Mouse (Mus musculus) CH12.LX (cell line): ENCODE results near the gene Plcb1. TPM values are rescaled to one million over a fixed set of nuclear protein-coding genes. Genes with fewer than 3 reads are reported as not detected.

Experiments
- DNase-seq: peaks from one replicate; pipeline ENCODE4 v3.0.0-alpha.2; 2013; ENCODE audit errors: extremely low read depth
- H3K27ac ChIP-seq: 2 replicates; pipeline ENCODE4 v1.5.1; 2012; ENCODE audit warnings: low read depth, mild to moderate bottlenecking, control low read depth, moderate library complexity; ENCODE audit not compliant: insufficient read depth
- H3K27me3 ChIP-seq: replicated peaks from 2 replicates; pipeline ENCODE3; 2012; ENCODE audit warnings: inconsistent platforms
- H3K36me3 ChIP-seq, 2 experiments: replicated peaks in 1 of 2; 2 replicates each; pipeline versions ENCODE3 to v1.6.1; 2012; ENCODE audit warnings: inconsistent platforms in 1 of 2, low read length in 1 of 2, mild to moderate bottlenecking in 1 of 2, mixed read lengths in 1 of 2, moderate library complexity in 1 of 2; ENCODE audit not compliant: control insufficient read depth in 1 of 2, insufficient read depth in 1 of 2
- H3K4me1 ChIP-seq, 2 experiments: 2 replicates each; pipeline ENCODE4 v1.6.1; 2012; ENCODE audit warnings: inconsistent platforms in 1 of 2, moderate library complexity in 1 of 2; ENCODE audit not compliant: insufficient read depth in 2 of 2, control insufficient read depth in 1 of 2
- H3K4me2 ChIP-seq: 2 replicates; pipeline ENCODE4 v1.6.1; 2012; ENCODE audit warnings: low read depth, mild to moderate bottlenecking, control low read depth; ENCODE audit not compliant: poor library complexity, insufficient read depth, severe bottlenecking
- H3K4me3 ChIP-seq, 3 experiments: fragments of 150-350 bp in 1 of 3; sonication (generic) in 1 of 3; replicated peaks in 1 of 3; 2 replicates each; pipeline versions ENCODE3 to v1.5.1; 2011 to 2012; ENCODE audit warnings: low read depth in 2 of 3, low read length in 2 of 3, mild to moderate bottlenecking in 2 of 3, moderate library complexity in 2 of 3, control low read depth in 1 of 3, improper control_type of control experiment in 1 of 3, inconsistent platforms in 1 of 3, mixed read lengths in 1 of 3; ENCODE audit not compliant: poor library complexity in 1 of 3
- H3K79me2 ChIP-seq: replicated peaks from 2 replicates; pipeline ENCODE4 v1.6.1; 2012; ENCODE audit warnings: mild to moderate bottlenecking, moderate library complexity; ENCODE audit not compliant: control insufficient read depth, poor library complexity, insufficient read depth, severe bottlenecking; ENCODE audit errors: extremely low read depth
- H3K9ac ChIP-seq: 2 replicates; pipeline ENCODE4 v1.6.1; 2012; ENCODE audit warnings: low read depth, mild to moderate bottlenecking, control low read depth, moderate library complexity; ENCODE audit not compliant: insufficient read depth
- H3K9me3 ChIP-seq: replicated peaks from 2 replicates; pipeline ENCODE3; 2012; ENCODE audit warnings: low read length, inconsistent platforms, mixed read lengths
- BHLHE40 ChIP-seq: IDR thresholded peaks from 2 replicates; pipeline ENCODE4 v1.6.1; 2011; ENCODE audit warnings: mild to moderate bottlenecking, low read depth, low read length, improper control_type of control experiment
- CHD1 ChIP-seq: IDR thresholded peaks from 2 replicates; pipeline ENCODE4 v1.6.1; 2012; ENCODE audit warnings: low read depth, low read length, improper control_type of control experiment, inconsistent platforms
- CTCF ChIP-seq, 2 experiments: IDR thresholded peaks in 1 of 2; conservative IDR thresholded peaks in 1 of 2; 2 replicates each; pipeline ENCODE4 v1.5.1; 2011 to 2012; ENCODE audit warnings: low read depth in 2 of 2, low read length in 2 of 2, improper control_type of control experiment in 1 of 2, inconsistent platforms in 1 of 2, mild to moderate bottlenecking in 1 of 2, moderate library complexity in 1 of 2
- E2F4 ChIP-seq: IDR thresholded peaks from 2 replicates; pipeline ENCODE4 v1.6.1; 2011; ENCODE audit warnings: low read depth, low read length, improper control_type of control experiment; ENCODE audit not compliant: insufficient replicate concordance
- ELF1 ChIP-seq: IDR thresholded peaks from 2 replicates; pipeline ENCODE4 v1.6.1; 2014; ENCODE audit warnings: low read depth, mild to moderate bottlenecking, inconsistent platforms, low read length, improper control_type of control experiment
- EP300 ChIP-seq: IDR thresholded peaks from 2 replicates; pipeline ENCODE4 v1.6.1; 2011; ENCODE audit warnings: low read length, improper control_type of control experiment
- ETS1 ChIP-seq: conservative IDR thresholded peaks from 2 replicates; pipeline ENCODE4 v1.6.1; 2012; ENCODE audit warnings: low read depth, mild to moderate bottlenecking, inconsistent platforms, low read length, improper control_type of control experiment, moderate library complexity
- GABPA ChIP-seq: IDR thresholded peaks from 2 replicates; pipeline ENCODE4 v1.6.1; 2012; ENCODE audit warnings: low read depth, low read length, improper control_type of control experiment, inconsistent platforms; ENCODE audit not compliant: insufficient replicate concordance
- JUND ChIP-seq: conservative IDR thresholded peaks from 2 replicates; pipeline ENCODE4 v1.6.1; 2011; ENCODE audit warnings: low read depth, low read length, improper control_type of control experiment
- KAT2A ChIP-seq: IDR thresholded peaks from 2 replicates; pipeline ENCODE4 v1.6.1; 2012; ENCODE audit warnings: low read length, improper control_type of control experiment, inconsistent platforms; ENCODE audit not compliant: insufficient replicate concordance
- MAX ChIP-seq: IDR thresholded peaks from 2 replicates; pipeline ENCODE4 v1.6.1; 2011; ENCODE audit warnings: low read length, improper control_type of control experiment
- MAZ ChIP-seq: IDR thresholded peaks from 2 replicates; pipeline ENCODE4 v1.6.1; 2012; ENCODE audit warnings: low read depth, mild to moderate bottlenecking, inconsistent platforms, low read length, improper control_type of control experiment, moderate library complexity
- MEF2A ChIP-seq: IDR thresholded peaks from 2 replicates; pipeline ENCODE4 v1.6.1; 2014; ENCODE audit warnings: low read depth, mild to moderate bottlenecking, inconsistent platforms, low read length, improper control_type of control experiment, borderline replicate concordance
- MXI1 ChIP-seq: IDR thresholded peaks from 2 replicates; pipeline ENCODE4 v1.6.1; 2011; ENCODE audit warnings: mild to moderate bottlenecking, low read depth, low read length, improper control_type of control experiment
- MYC ChIP-seq: IDR thresholded peaks from 2 replicates; pipeline ENCODE4 v1.6.1; 2011; ENCODE audit warnings: low read depth, mild to moderate bottlenecking, improper control_type of control experiment, low read length
- NELFE ChIP-seq: IDR thresholded peaks from 2 replicates; pipeline ENCODE4 v1.6.1; 2011; ENCODE audit warnings: low read depth, low read length, improper control_type of control experiment
- POLR2A ChIP-seq: IDR thresholded peaks from 2 replicates; pipeline ENCODE4 v1.6.1; 2011; ENCODE audit warnings: low read depth, mild to moderate bottlenecking, improper control_type of control experiment, low read length
- RAD21 ChIP-seq: IDR thresholded peaks from 2 replicates; pipeline ENCODE4 v1.6.1; 2011; ENCODE audit warnings: low read depth, mild to moderate bottlenecking, low read length, improper control_type of control experiment, moderate library complexity
- SIN3A ChIP-seq: IDR thresholded peaks from 2 replicates; pipeline ENCODE4 v1.6.1; 2012; ENCODE audit warnings: low read length, improper control_type of control experiment, inconsistent platforms
- SMC3 ChIP-seq: IDR thresholded peaks from 2 replicates; pipeline ENCODE4 v1.6.1; 2011; ENCODE audit warnings: low read depth, low read length, improper control_type of control experiment
- USF2 ChIP-seq: conservative IDR thresholded peaks from 2 replicates; pipeline ENCODE4 v1.6.1; 2011; ENCODE audit warnings: low read depth, low read length, improper control_type of control experiment
- ZC3H11A ChIP-seq: IDR thresholded peaks from 2 replicates; pipeline ENCODE4 v1.6.1; 2012; ENCODE audit warnings: low read depth, mild to moderate bottlenecking, inconsistent platforms, low read length, improper control_type of control experiment
- ZKSCAN1 ChIP-seq: IDR thresholded peaks from 2 replicates; pipeline ENCODE4 v1.6.1; 2012; ENCODE audit warnings: low read depth, inconsistent platforms, low read length, improper control_type of control experiment, borderline replicate concordance
- ZNF384 ChIP-seq: IDR thresholded peaks from 2 replicates; pipeline ENCODE4 v1.6.1; 2012; ENCODE audit warnings: low read depth, low read length, improper control_type of control experiment, inconsistent platforms
- dilution Hi-C: fragments of 300-500 bp; cut with MboI; formaldehyde crosslinking; loops from 2 replicates; pipeline ENCODE4 v1.14.3; 2020; ENCODE audit warnings: low sequenced_read_pairs; ENCODE audit not compliant: extremely low pct_unique_long_range_greater_than_20kb, extremely low pct_ligation_motif_present
- in situ Hi-C: fragments of 300-500 bp; cut with MboI; formaldehyde crosslinking; loops from 3 replicates; pipeline ENCODE4 v1.14.3; 2019; ENCODE audit warnings: low sequenced_read_pairs, low pct_ligation_motif_present, low pct_unique_long_range_greater_than_20kb, mixed read lengths
- polyA plus RNA-seq: library from polyadenylated mRNA; unstranded; fragments of >175 nt; gene quantifications from 2 replicates; pipeline ENCODE4 v1.2.1, GENCODE M21; 2012; ENCODE audit warnings: low read depth; ENCODE audit not compliant: insufficient read length
- total RNA-seq, 2 experiments: library from RNA; depleted of rRNA; stranded (reverse); fragments of 300-350 nt in 1 of 2; fragments of >200 nt in 1 of 2; gene quantifications; 2 replicates each; pipeline ENCODE4 v1.2.3; 2012 to 2014

Gene Plcb1
- total and polyA plus RNA-seq, 3 experiments: not detected

DNA sequence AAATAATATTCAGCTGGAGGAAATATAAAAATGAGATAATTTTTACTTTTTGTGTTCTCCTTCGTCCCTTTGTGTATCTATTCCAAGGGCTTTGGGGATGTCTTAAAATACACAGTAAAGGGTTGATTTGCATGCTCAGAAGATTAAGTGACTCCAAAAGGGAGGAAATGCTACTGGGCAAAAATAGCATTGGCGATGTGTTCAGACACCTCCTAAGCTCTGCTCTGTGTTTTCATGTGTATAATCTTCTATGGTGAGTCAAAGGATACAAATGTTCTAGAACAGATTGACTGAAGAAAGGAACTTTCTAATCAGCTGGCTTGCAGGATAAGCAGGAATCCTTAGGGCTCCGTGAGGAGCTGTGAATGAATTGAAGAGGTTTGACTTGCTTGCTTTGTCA is 129.2 kb downstream of the Plcb1 start:
- in situ Hi-C loops: no loop called here
- Histone ChIP-seq H3K79me2 (no peaks in the 10 kb centered on the region), H3K4me1 (no peaks in the 10 kb centered on the region), H3K9me3 (peaks cover 56% of the 10 kb centered on the region), H3K4me3 (no peak overlapping the region), H3K36me3 (no peaks in the 10 kb centered on the region), H3K27ac (no peak overlapping the region), H3K4me2 (no peak overlapping the region), H3K9ac (no peak overlapping the region), H3K27me3 (no peaks in the 10 kb centered on the region)
- no peak for DNase-seq
- dilution Hi-C loops: no loop called here
- TF ChIP-seq ELF1 (no peak), EP300 (no peak), KAT2A (no peak), USF2 (no peak), JUND (no peak), ZNF384 (no peak), SMC3 (no peak), MXI1 (no peak), POLR2A (no peak), ZC3H11A (no peak), MEF2A (no peak), MYC (no peak)

DNA sequence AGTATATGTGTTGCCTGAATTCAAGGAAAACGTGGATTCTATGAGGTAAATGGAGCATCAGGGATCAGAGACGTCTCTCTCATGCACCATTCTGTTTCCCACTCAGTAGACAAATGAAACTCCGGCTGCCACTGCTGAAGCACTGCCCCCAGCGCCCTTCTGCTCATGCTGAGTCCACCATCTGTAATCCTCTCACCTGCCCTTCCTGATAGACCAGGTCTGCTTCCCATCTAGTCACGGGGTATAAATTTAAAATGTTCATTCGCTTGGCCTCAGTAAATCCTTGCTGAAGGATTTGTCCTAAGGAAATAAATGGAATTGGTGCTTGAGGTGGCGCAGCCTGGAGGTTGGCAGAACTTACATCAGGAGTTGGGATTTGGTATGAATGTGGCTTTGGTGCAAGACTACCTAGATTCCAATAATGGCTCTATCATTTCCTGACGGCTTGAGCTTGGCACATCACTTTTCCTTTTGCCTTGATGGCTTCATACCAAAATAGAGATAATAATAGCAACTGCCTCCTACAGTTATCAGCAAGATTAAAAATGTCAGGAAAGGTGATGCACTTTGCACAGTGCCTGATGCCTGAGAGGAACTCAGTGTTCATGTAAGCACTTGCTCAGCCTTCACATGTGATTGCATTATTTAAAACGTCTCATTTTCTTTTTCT is 134.9 kb downstream of the Plcb1 start:
- no peak overlapping the region for H3K27ac ChIP-seq
- DNase-seq: no peak
- dilution Hi-C loops: no loop called here
- peaks cover 43% of the 10 kb centered on the region for H3K9me3 ChIP-seq
- H3K36me3 ChIP-seq: no peaks in the 10 kb centered on the region
- H3K79me2 ChIP-seq: no peaks in the 10 kb centered on the region
- no peaks in the 10 kb centered on the region for H3K27me3 ChIP-seq
- no peak for TF ChIP-seq GABPA
- TF ChIP-seq SIN3A: no peak
- no peak for TF ChIP-seq CHD1
- TF ChIP-seq SMC3: no peak
- no peak for TF ChIP-seq ZKSCAN1
- TF ChIP-seq ETS1: no peak
- no peak for TF ChIP-seq NELFE
- TF ChIP-seq USF2: no peak
- no peak for TF ChIP-seq ZC3H11A
- TF ChIP-seq MXI1: no peak
- TF ChIP-seq MAZ: no peak
- no peak for TF ChIP-seq MAX
- TF ChIP-seq BHLHE40: no peak
- TF ChIP-seq RAD21: no peak
- no peak for TF ChIP-seq CTCF (conservative IDR thresholded peaks at IDR 0.05 in 1 of 2, IDR thresholded peaks at IDR 0.05 in 1 of 2; ENCODE audit: low read depth in 2 of 2, low read length in 2 of 2)
- no peak for TF ChIP-seq E2F4
- TF ChIP-seq MEF2A: no peak
- TF ChIP-seq KAT2A: no peak
- H3K9ac ChIP-seq: no peak overlapping the region
- H3K4me1 ChIP-seq: no peaks in the 10 kb centered on the region
- no peak overlapping the region for H3K4me2 ChIP-seq
- in situ Hi-C loops: no loop called here
- no peak overlapping the region for H3K4me3 ChIP-seq
